In genomic region chr5:37823721-37824460, GRCm38 (mm10) we compare ENCODE assay signal across 8 mouse cellular contexts. TPM values are rescaled to one million over a fixed set of nuclear protein-coding genes. Genes with fewer than 3 reads are reported as not detected.
DNase-seq lines count a peak whose midpoint lies in the region; ATAC-seq lines count a peak whose summit lies in the region.

No protein-coding gene starts in this region.

- DNase-seq in kidney, adult 9 months: no peak
- DNase-seq in embryonic facial prominence, embryonic 11.5 days (ENCODE audit: low spot score): no peak
- peak; percentile 61 for DNase-seq in hindbrain, embryonic 10.5 days (ENCODE audit: low spot score)
- no peak for DNase-seq in natural killer cell, adult 2 months (ENCODE audit: low spot score in 2 of 2)
- no peak for DNase-seq in left cerebral cortex, adult 18-20 months (ENCODE audit: low spot score in 2 of 2)
- DNase-seq in cerebellum, adult 11 months: no peak

- H3K79me2 ChIP-seq in macrophage (ENCODE audit: inconsistent target): no peaks in the 10 kb centered on the region

- peak overlapping the region; percentile 75 for H3K4me2 ChIP-seq in kidney, embryonic 14.5 days (replicated peaks; ENCODE audit: low read depth, low read length)
- peak overlapping the region; percentile 82 for H3K4me2 ChIP-seq in embryonic facial prominence, embryonic 11.5 days (ENCODE audit: low read depth, low read length)

- H3K9me3 ChIP-seq in kidney, embryonic 14.5 days (ENCODE audit: control insufficient read depth, low read length): no peaks in the 10 kb centered on the region
- no peaks in the 10 kb centered on the region for H3K9me3 ChIP-seq in embryonic facial prominence, embryonic 11.5 days (replicated peaks; ENCODE audit: control insufficient read depth, low read length)
- H3K9me3 ChIP-seq in hindbrain, embryonic 10.5 days: no peaks in the 10 kb centered on the region

- H3K4me3 ChIP-seq in kidney, embryonic 14.5 days (ENCODE audit: low read length): peak overlapping the region; percentile 42
- peak overlapping the region; percentile 72 for H3K4me3 ChIP-seq in embryonic facial prominence, embryonic 11.5 days (ENCODE audit: low read depth, low read length)
- peak overlapping the region; percentile 71 for H3K4me3 ChIP-seq in hindbrain, embryonic 10.5 days
- peak overlapping the region; percentile 18; the same call in 1 of the 2 replicates for H3K4me3 ChIP-seq in macrophage (ENCODE audit: inconsistent target)

- H3K4me1 ChIP-seq in kidney, embryonic 14.5 days (ENCODE audit: control insufficient read depth, insufficient read depth, low read length): peaks cover 10% of the 10 kb centered on the region
- H3K4me1 ChIP-seq in embryonic facial prominence, embryonic 11.5 days (ENCODE audit: control insufficient read depth, insufficient read depth, low read length): peaks cover 5% of the 10 kb centered on the region; the same call in 1 of the 2 replicates
- H3K4me1 ChIP-seq in hindbrain, embryonic 10.5 days (replicated peaks): peaks cover 85% of the 10 kb centered on the region

- H3K9ac ChIP-seq in kidney, embryonic 14.5 days (ENCODE audit: low read depth, low read length): peak overlapping the region; percentile 45
- peak overlapping the region; percentile 87 for H3K9ac ChIP-seq in embryonic facial prominence, embryonic 11.5 days (replicated peaks; ENCODE audit: low read length)

- H3K27ac ChIP-seq in kidney, embryonic 14.5 days (ENCODE audit: low read depth, low read length): no peak overlapping the region
- peak overlapping the region; percentile 88 for H3K27ac ChIP-seq in embryonic facial prominence, embryonic 11.5 days (replicated peaks; ENCODE audit: low read depth, low read length)
- peak overlapping the region; percentile 90 for H3K27ac ChIP-seq in hindbrain, embryonic 10.5 days
- H3K27ac ChIP-seq in macrophage: no peak overlapping the region

- peak; percentile 26 for ATAC-seq in kidney, embryonic 14.5 days (ENCODE audit: low FRiP score, low TSS enrichment)
- peak; percentile 25 for ATAC-seq in embryonic facial prominence, embryonic 11.5 days (replicated peaks; ENCODE audit: insufficient number of reproducible peaks, low FRiP score, low TSS enrichment, low read depth)

- WGBS in kidney, embryonic 14.5 days: under 1% methylated on average over 55 of the region's 58 CpGs
- WGBS in embryonic facial prominence, embryonic 11.5 days: 0% methylated on average over 58 of the region's 58 CpGs
- WGBS in hindbrain, embryonic 10.5 days: under 1% methylated on average over 58 of the region's 58 CpGs
- WGBS in macrophage (ENCODE audit: missing documents): 2% methylated on average over 58 of the region's 58 CpGs

- peaks cover 98% of the 10 kb centered on the region for H3K27me3 ChIP-seq in kidney, embryonic 14.5 days (ENCODE audit: control insufficient read depth, insufficient read depth, low read length)
- peaks cover 31% of the 10 kb centered on the region for H3K27me3 ChIP-seq in embryonic facial prominence, embryonic 11.5 days (ENCODE audit: control insufficient read depth, insufficient read depth, low read length)
- H3K27me3 ChIP-seq in hindbrain, embryonic 10.5 days (ENCODE audit: insufficient read depth, poor library complexity, severe bottlenecking): peaks cover 100% of the 10 kb centered on the region

- no peaks in the 10 kb centered on the region for H3K36me3 ChIP-seq in kidney, embryonic 14.5 days (ENCODE audit: control insufficient read depth, insufficient read depth, low read length)
- H3K36me3 ChIP-seq in embryonic facial prominence, embryonic 11.5 days (replicated peaks; ENCODE audit: control insufficient read depth, insufficient read depth, low read depth, low read length): no peaks in the 10 kb centered on the region
- peaks cover 8% of the 10 kb centered on the region for H3K36me3 ChIP-seq in hindbrain, embryonic 10.5 days
- H3K36me3 ChIP-seq in macrophage (ENCODE audit: inconsistent target): no peaks in the 10 kb centered on the region

RNA-seq across cellular contexts. Expression of gene Msx1, which starts 0.5 kb away (rescaled TPM):
- polyA plus RNA-seq in kidney, embryonic 14.5 days (2014; fragmentation: Nextera tagmentation; extraction: Ambion mirVana): 2.6 and 3.1 TPM in 2 replicates
- polyA plus RNA-seq in embryonic facial prominence, embryonic 11.5 days (2014; fragmentation: Nextera tagmentation; extraction: Ambion mirVana): 330 and 367 TPM in 2 replicates
- polyA plus RNA-seq in hindbrain, embryonic 10.5 days (2016; fragmentation: Nextera tagmentation; extraction: Ambion mirVana): 188 and 212 TPM in 2 replicates
- 1 to 10 TPM in 1 of 26 experiments, not detected in 25; 2.1 TPM for total RNA-seq in macrophage (2018; cell fraction: chromatin; rRNA removed)
- total RNA-seq in macrophage (2018; cell fraction: cytosol; rRNA removed): not detected
- not detected for total RNA-seq in macrophage (2018; cell fraction: nucleus; rRNA removed)
- not detected in 3 replicates for polyA plus RNA-seq in macrophage (2018)
- 1 to 10 TPM; 4.5 to 4.9 TPM for total RNA-seq in left cerebral cortex, adult 18-20 months (2021)

Comparison
In these comparisons a context has a peak if more than half of its experiments do, and no peak if none do; other contexts are left out.
1. H3K27ac ChIP-seq: peak in embryonic facial prominence, embryonic 11.5 days (single experiment) and hindbrain, embryonic 10.5 days (single experiment); none in kidney, embryonic 14.5 days (single experiment) and macrophage (single experiment).
2. H3K4me3 ChIP-seq: peak in every context shown above with its lines; median percentile 72 in embryonic facial prominence, embryonic 11.5 days; 71 in hindbrain, embryonic 10.5 days; 42 in kidney, embryonic 14.5 days; 18 in macrophage.
3. RNA of gene Msx1, which starts 0.5 kb away (polyA plus RNA-seq): 330 to 367 TPM in embryonic facial prominence, embryonic 11.5 days and 188 to 212 TPM in hindbrain, embryonic 10.5 days; 2.6 to 3.1 TPM in kidney, embryonic 14.5 days and not detected in macrophage; every median in the first group is over 10 times any median in the second.